Mouse (Mus musculus) ES-E14 (cell line): ENCODE measurements around the gene Prm2. TPM values are rescaled to one million over a fixed set of nuclear protein-coding genes. Genes with fewer than 3 reads are reported as not detected.
A peak's percentile ranks its signal among the peaks of the same experiment; 100 is the strongest.

Experiments
- DNase-seq: peaks from one replicate; pipeline ENCODE4 v3.0.0-alpha.2; 2013; ENCODE audit warnings: low read depth, low spot score
- H3K27ac ChIP-seq: 2 replicates; pipeline ENCODE4 v1.5.1; 2012; ENCODE audit warnings: low read depth, mild to moderate bottlenecking, low read length, moderate library complexity, mixed read lengths; ENCODE audit not compliant: poor library complexity, insufficient read depth, severe bottlenecking
- H3K36me3 ChIP-seq: 2 replicates; pipeline ENCODE4 v1.6.1; 2012; ENCODE audit warnings: mild to moderate bottlenecking, low read length, moderate library complexity, mixed read lengths; ENCODE audit not compliant: control insufficient read depth, poor library complexity, insufficient read depth, severe bottlenecking
- H3K4me1 ChIP-seq, 2 experiments: fragments of 150-350 bp in 1 of 2; sonication (generic) in 1 of 2; 2 replicates each; pipeline ENCODE4 v1.6.1; 2012; ENCODE audit warnings: low read length in 2 of 2, mild to moderate bottlenecking in 1 of 2, mixed read lengths in 1 of 2; ENCODE audit not compliant: control insufficient read depth in 2 of 2, insufficient read depth in 2 of 2, poor library complexity in 1 of 2
- H3K4me3 ChIP-seq, 2 experiments: fragments of 150-350 bp in 1 of 2; sonication (generic) in 1 of 2; 2 replicates each; pipeline ENCODE4 v1.5.1; 2012; ENCODE audit warnings: low read length in 2 of 2, low read depth in 1 of 2, mild to moderate bottlenecking in 1 of 2, mixed read lengths in 1 of 2; ENCODE audit not compliant: insufficient read depth in 1 of 2, poor library complexity in 1 of 2, severe bottlenecking in 1 of 2
- H3K9ac ChIP-seq: 2 replicates; pipeline ENCODE4 v1.6.1; 2012; ENCODE audit warnings: low read depth, mild to moderate bottlenecking, low read length, mixed read lengths; ENCODE audit not compliant: poor library complexity, insufficient read depth, severe bottlenecking
- H3K9me3 ChIP-seq: fragments of 150-350 bp; sonication (generic); 2 replicates; pipeline ENCODE4 v1.6.1; 2012; ENCODE audit warnings: low read depth, mild to moderate bottlenecking, low read length; ENCODE audit not compliant: control insufficient read depth, insufficient read depth
- CHD2 ChIP-seq: IDR thresholded peaks from 2 replicates; pipeline ENCODE4 v1.6.1; 2014; ENCODE audit warnings: mild to moderate bottlenecking, low read depth, low read length, inconsistent platforms
- HCFC1 ChIP-seq: IDR thresholded peaks from 2 replicates; pipeline ENCODE4 v1.6.1; 2012; ENCODE audit warnings: low read length, inconsistent platforms, borderline replicate concordance; ENCODE audit not compliant: insufficient read depth
- MAFK ChIP-seq: IDR thresholded peaks from 2 replicates; pipeline ENCODE4 v1.6.1; 2014; ENCODE audit warnings: mild to moderate bottlenecking, low read depth, low read length, inconsistent platforms; ENCODE audit not compliant: insufficient read depth
- ZC3H11A ChIP-seq: IDR thresholded peaks from 2 replicates; pipeline ENCODE4 v1.6.1; 2012; ENCODE audit warnings: low read depth, mild to moderate bottlenecking, inconsistent platforms, low read length, borderline replicate concordance
- ZNF384 ChIP-seq: IDR thresholded peaks from 2 replicates; pipeline ENCODE4 v1.6.1; 2012; ENCODE audit warnings: low read depth, low read length, inconsistent platforms
- in situ Hi-C, 2 experiments: fragments of 600-800 bp; cut with MboI; formaldehyde crosslinking; loops; one replicate each; pipeline ENCODE4 v1.15.1; 2025; ENCODE audit warnings: low sequenced_read_pairs in 2 of 2, inconsistent platforms in 1 of 2; ENCODE audit not compliant: unreplicated experiment in 2 of 2
- total RNA-seq: library from RNA; depleted of rRNA; stranded (reverse); fragments of 300-350 nt; gene quantifications from 2 replicates; pipeline ENCODE4 v1.2.3, GENCODE M21; 2012

The Prm2 gene
- total RNA-seq, 1 experiment = not detected

DNA sequence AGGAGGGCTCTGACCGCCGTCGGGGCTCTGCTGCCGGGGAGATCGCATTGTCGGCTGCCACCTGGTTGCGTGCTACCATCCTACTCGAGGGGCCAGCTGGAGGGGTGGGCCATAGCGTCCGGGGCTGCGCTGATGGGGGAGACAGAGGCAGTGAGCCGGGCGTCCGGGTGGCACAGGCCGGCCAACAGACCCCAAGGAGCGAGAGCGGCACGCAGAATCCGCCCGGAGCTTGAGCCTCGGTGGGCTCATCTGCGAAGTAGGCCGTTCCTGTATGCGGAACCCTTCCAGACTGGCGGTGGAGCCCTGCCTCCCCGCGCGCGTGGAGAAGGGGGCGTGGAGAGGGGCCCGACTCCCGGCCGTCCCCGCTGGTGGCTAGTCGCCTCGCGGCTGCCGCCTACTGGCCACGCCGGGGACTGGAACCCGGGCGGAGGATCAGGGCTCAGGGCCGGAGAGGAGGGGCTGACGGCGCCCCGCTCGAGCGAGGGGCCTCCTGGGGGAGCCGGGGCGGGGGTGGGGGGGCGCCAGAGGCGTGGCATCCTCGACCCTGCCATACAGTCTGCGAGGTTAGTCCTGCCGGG lies 11.1 kb downstream of the Prm2 start:
- in situ Hi-C loops = loop anchor here in 1 of 2 experiments (10.0 kb wide), 1 partner anchor 370 kb away; the partner anchor contains the start of gene Nubp1
- DNase-seq = peak; percentile 71

DNA sequence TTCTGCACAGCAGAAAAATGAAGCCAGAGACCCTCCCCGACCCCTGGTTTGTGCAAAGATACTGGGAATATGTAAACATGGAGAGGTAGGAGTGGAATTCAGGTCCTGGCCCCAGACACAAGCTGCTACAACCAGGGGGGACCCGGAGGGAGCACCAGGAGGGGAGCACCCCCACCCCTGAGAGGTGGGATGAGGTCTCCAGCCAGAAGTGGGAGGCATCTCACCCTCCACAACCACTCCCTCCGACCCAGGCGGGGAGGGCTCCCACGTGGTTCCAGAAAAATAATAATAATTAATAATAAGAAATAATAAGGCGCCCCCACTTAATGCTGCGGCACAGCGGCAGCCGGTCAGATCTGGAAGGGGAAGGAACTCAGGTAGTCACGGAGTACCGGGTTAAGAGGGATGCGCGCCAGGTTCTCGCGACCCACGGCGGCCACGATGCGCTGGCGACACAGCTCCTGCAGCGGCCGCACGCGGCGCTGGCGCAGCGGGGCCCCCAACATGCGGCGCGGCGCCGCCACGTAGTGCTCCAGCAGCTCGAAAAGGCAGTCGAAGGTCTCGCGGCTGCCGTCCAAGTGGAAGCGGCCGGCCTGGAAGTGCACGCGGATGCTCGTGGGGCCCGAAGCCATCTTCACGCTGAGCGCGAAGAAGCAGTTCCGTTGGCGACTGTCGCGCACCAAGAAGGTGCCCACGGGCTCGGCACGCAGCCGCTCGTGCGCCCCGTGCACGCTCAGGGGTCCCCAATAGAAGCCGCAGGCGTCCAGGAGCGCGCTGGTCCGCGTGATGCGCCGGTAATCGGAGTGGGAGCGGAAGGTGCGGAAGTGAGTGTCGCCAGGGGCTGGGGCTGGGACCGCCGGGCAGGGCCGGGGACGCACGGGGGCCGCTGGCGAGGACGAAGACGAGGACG lies 11.8 kb downstream of the Prm2 start:
- Histone ChIP-seq H3K4me1 (peaks cover 7 to 18% of the 10 kb centered on the region in 2 experiments; a peak in 2 of 4 replicates), H3K36me3 (no peaks in the 10 kb centered on the region), H3K9me3 (no peaks in the 10 kb centered on the region), H3K4me3 (peak overlapping the region; percentile 81 to 98), H3K9ac (peak overlapping the region; percentile 60), H3K27ac (no peak overlapping the region)
- no peak for DNase-seq
- TF ChIP-seq CHD2 (no peak), HCFC1 (no peak), ZC3H11A (no peak), ZNF384 (no peak), MAFK (no peak)
- in situ Hi-C loops = loop anchor here in 1 of 2 experiments (10.0 kb wide), 1 partner anchor 369 kb away; the partner anchor contains the start of gene Nubp1

More for the DNA sequence above, 11.1 kb downstream of the Prm2 start:
- Histone ChIP-seq H3K4me1 (peaks cover 7 to 18% of the 10 kb centered on the region in 2 experiments; a peak in 2 of 4 replicates), H3K9me3 (no peaks in the 10 kb centered on the region), H3K4me3 (peak overlapping the region; percentile 81 to 98), H3K36me3 (no peaks in the 10 kb centered on the region), H3K9ac (peak overlapping the region; percentile 77), H3K27ac (no peak overlapping the region)
- TF ChIP-seq CHD2 (no peak), ZNF384 (no peak), MAFK (no peak), HCFC1 (no peak), ZC3H11A (no peak)

GRCm38 (mm10) chr16:10783451-10783850 lies 12.5 kb downstream of the Prm2 start:
- Histone ChIP-seq H3K36me3 (no peaks in the 10 kb centered on the region), H3K9ac (no peak overlapping the region), H3K9me3 (no peaks in the 10 kb centered on the region), H3K4me3 (no peak overlapping the region), H3K4me1 (peaks cover 7 to 17% of the 10 kb centered on the region in 2 experiments; a peak in 2 of 4 replicates), H3K27ac (no peak overlapping the region)
- no peak for DNase-seq
- in situ Hi-C loops = loop anchor here in 1 of 2 experiments (10.0 kb wide), 1 partner anchor 369 kb away; the partner anchor contains the start of gene Nubp1
- TF ChIP-seq MAFK = no peak
- no peak for TF ChIP-seq ZC3H11A

DNA sequence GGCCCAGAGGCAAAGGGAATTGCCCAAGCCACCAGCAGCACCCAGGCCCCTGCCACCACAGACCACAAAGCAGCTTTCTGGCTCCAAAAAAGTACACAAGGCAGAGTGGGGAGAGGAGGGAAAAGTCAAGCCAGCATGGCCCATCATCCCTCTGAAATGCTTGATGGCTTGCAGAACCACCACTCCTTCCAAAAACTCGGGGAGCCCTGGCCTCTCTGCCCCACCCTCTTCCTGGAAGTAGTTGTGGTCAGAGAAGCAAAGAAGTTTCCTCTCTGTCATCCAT lies 12.8 kb downstream of the Prm2 start:
- peaks cover 7 to 14% of the 10 kb centered on the region in 2 experiments; a peak in 2 of 4 replicates for H3K4me1 ChIP-seq
- in situ Hi-C loops = loop anchor here in 1 of 2 experiments (10.0 kb wide), 1 partner anchor 368 kb away; the partner anchor contains the start of gene Nubp1
- H3K9ac ChIP-seq = no peak overlapping the region
- TF ChIP-seq ZC3H11A (no peak), CHD2 (no peak)
- no peaks in the 10 kb centered on the region for H3K9me3 ChIP-seq
- H3K4me3 ChIP-seq = no peak overlapping the region
- no peak overlapping the region for H3K27ac ChIP-seq
- no peaks in the 10 kb centered on the region for H3K36me3 ChIP-seq
- no peak for DNase-seq
